Mouse (Mus musculus): ENCODE data around the gene Tm4sf20. TPM values are rescaled to one million over a fixed set of nuclear protein-coding genes. Genes with fewer than 3 reads are reported as not detected.

Tm4sf20 gene
- polyA plus RNA-seq, 1 experiment = not detected

- TF ChIP-seq GATA1 (IDR thresholded peaks at IDR 0.05; ENCODE audit: low read length) = peak; percentile 10
These were observed 20.4 kb downstream of the Tm4sf20 start for GRCm38 (mm10) chr1:82747714-82748452.

GRCm38 (mm10) chr1:82746408-82746807, 21.9 kb downstream of the Tm4sf20 start:
- no peak for TF ChIP-seq GATA1 (IDR thresholded peaks at IDR 0.05; ENCODE audit: low read length)

- TF ChIP-seq GATA1 (IDR thresholded peaks at IDR 0.05; ENCODE audit: low read length) = no peak
These were observed 24.3 kb downstream of the Tm4sf20 start for GRCm38 (mm10) chr1:82743962-82744361.

- no peak for TF ChIP-seq GATA1 (IDR thresholded peaks at IDR 0.05; ENCODE audit: low read length)
These were observed 26.7 kb downstream of the Tm4sf20 start for GRCm38 (mm10) chr1:82741539-82741938.

GRCm38 (mm10) chr1:82738066-82738465, 30.2 kb downstream of the Tm4sf20 start:
- no peak for TF ChIP-seq GATA1 (IDR thresholded peaks at IDR 0.05; ENCODE audit: low read length)

- no peak for TF ChIP-seq GATA1 (IDR thresholded peaks at IDR 0.05; ENCODE audit: low read length)
These were observed 34.9 kb downstream of the Tm4sf20 start for GRCm38 (mm10) chr1:82733357-82733756.

GRCm38 (mm10) chr1:82726482-82726881, 41.8 kb downstream of the Tm4sf20 start:
- peak; percentile 41 for TF ChIP-seq GATA1 (IDR thresholded peaks at IDR 0.05; ENCODE audit: low read length)

- no peak for TF ChIP-seq GATA1 (IDR thresholded peaks at IDR 0.05; ENCODE audit: low read length)
These were observed 42.4 kb downstream of the Tm4sf20 start for GRCm38 (mm10) chr1:82725875-82726185.

- no peak for TF ChIP-seq GATA1 (IDR thresholded peaks at IDR 0.05; ENCODE audit: low read length)
These were observed 43.0 kb downstream of the Tm4sf20 start for GRCm38 (mm10) chr1:82725026-82725874.

GRCm38 (mm10) chr1:82724339-82725025, 43.8 kb downstream of the Tm4sf20 start, which contains the start of gene Mff:
Gene Mff, plus strand, starts transcription at chr1:82724890.
- no peak for TF ChIP-seq GATA1 (IDR thresholded peaks at IDR 0.05; ENCODE audit: low read length)

- no peak for TF ChIP-seq GATA1 (IDR thresholded peaks at IDR 0.05; ENCODE audit: low read length)
These were observed 50.3 kb downstream of the Tm4sf20 start for GRCm38 (mm10) chr1:82717816-82718512.

Other genes with a start within 250 kb of the Tm4sf20 start
- gene Col4a4, start 181.6 kb downstream of the Tm4sf20 start, polyA plus RNA-seq (2012) = 0.01 TPM in 1 of 2 replicates, not detected in the other
- gene Col4a3, start 181.5 kb downstream of the Tm4sf20 start, polyA plus RNA-seq (2012) = 3.2 and 4.3 TPM in 2 replicates
- gene Mff, start 43.6 kb downstream of the Tm4sf20 start, polyA plus RNA-seq (2012) = 326 and 432 TPM in 2 replicates
- not detected in 2 replicates for gene Gm47791, start 2.8 kb upstream of the Tm4sf20 start, polyA plus RNA-seq (2012)
- gene Agfg1, start 71.0 kb upstream of the Tm4sf20 start, polyA plus RNA-seq (2012) = 21.9 and 24.4 TPM in 2 replicates
- gene A030005L19Rik, start 144.9 kb upstream of the Tm4sf20 start, polyA plus RNA-seq (2012) = 0.13 and 0.15 TPM in 2 replicates
- not detected in 2 replicates for gene A030014E15Rik, start 156.5 kb upstream of the Tm4sf20 start, polyA plus RNA-seq (2012)
- gene Gm6217, start 162.9 kb upstream of the Tm4sf20 start, polyA plus RNA-seq (2012) = not detected in 2 replicates
- gene A030003K21Rik, start 174.9 kb upstream of the Tm4sf20 start, polyA plus RNA-seq (2012) = not detected in 2 replicates
- gene Gm7544, start 187.6 kb upstream of the Tm4sf20 start, polyA plus RNA-seq (2012) = not detected in 2 replicates
- not detected in 2 replicates for gene Gm47955, start 191.8 kb upstream of the Tm4sf20 start, polyA plus RNA-seq (2012)
- gene Gm47959, start 232.1 kb upstream of the Tm4sf20 start, polyA plus RNA-seq (2012) = not detected in 2 replicates